Mouse (Mus musculus) right cerebral cortex, postnatal 4 days (tissue): ENCODE measurements around the gene Unc79.
A peak's percentile ranks its signal among the peaks of the same experiment; 100 is the strongest.

Experiments used
- DNase-seq: peaks from one replicate; pipeline ENCODE4 v3.0.0-alpha.2; 2022

Gene Unc79

GRCm38 (mm10) chr12:103211078-103211477 lies 262.4 kb downstream of the Unc79 start:
- DNase-seq = no peak

DNA sequence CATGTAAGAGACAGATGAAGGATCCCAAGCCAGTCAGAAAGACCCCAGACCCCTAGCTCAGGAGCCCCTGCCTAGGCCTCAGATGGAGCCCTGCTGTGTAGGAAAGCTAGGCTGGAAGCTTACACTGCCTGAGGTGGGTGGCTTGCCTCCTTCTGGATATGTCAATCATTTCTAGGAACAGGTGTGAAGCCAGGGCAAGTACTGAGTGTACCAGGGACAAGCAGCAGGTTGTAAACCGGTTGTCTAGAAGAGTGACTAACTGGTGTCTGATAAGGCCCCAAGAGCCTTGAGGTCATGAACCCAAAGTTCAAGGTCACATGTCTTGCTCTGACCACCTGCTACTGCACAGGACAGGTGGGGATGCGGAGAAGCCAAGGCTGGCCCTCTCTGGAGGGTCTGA lies 264.9 kb downstream of the Unc79 start:
- DNase-seq = no peak

DNA sequence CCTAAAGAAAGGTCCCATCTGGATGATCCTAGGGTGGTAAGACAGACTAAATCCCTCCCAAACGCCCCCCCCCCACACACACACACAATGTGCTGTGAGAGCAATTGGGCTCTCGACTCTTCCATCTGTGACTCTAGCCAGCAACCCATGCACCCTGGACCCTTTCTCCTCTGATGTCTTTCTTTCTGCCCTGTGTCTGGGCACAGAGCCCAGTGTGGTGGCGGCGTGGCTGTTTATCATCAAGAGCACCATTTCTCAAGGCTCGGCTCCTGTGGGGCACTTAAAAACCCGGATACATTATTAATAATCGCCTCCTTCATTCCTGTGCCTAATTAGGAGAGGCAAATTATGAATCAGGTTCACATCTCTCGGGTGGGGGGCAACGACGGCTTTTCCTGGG lies 265.6 kb downstream of the Unc79 start:
- peak; percentile 36 for DNase-seq

DNA sequence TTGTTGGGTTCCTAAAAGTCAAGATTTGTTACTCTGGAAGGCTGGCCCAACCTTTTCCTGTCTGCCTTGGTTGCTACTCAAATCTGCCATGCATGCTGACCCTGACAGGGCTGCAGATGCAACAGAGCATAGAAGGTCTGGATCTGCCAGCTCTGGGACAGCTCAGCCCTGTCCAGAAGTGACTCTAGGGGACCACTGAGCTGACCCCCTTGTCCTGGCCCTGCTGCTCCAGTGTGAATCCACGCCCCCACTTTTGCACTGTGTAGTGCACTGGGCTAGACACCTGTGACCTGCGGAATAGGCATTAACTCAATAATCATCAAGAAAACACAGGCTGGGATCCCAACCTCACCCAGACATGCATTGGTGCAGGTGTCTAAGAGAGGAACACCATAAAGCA lies 266.1 kb downstream of the Unc79 start:
- no peak for DNase-seq

DNA sequence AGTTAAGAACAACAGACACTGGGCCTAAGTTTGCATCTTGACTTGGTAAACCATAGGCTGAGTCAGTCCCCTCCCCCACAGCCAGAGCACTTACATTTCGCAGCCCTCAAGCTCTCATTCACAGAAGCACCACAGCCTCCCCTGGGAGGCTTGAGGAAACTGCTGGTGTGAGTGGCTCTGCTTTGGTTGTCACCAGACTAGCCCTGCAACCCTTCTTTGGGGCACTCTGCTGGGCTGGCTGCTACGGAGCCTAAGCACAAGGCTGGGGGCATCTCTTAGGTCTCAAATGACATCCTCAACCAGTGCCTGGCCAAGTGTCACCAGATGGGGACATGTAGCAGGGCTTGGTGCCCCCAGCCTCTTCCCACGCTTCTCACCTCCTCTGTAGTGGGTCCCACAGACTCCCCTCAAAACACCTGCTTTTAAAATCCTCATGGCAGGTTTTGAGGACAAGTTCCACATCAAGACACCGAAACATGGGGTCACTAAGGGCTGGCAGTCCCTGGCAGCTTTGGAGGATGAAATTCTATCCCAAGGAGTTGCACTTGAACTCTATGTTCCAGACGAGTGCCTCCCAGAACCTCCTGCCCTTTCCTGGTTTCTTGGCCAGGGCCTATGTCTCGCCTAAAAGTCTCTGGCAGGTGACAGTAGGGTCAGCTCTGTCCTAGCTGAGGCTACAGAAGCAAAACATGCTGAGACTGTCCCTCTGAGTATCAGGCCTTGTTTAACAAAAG lies 267.4 kb downstream of the Unc79 start:
- DNase-seq = no peak

DNA sequence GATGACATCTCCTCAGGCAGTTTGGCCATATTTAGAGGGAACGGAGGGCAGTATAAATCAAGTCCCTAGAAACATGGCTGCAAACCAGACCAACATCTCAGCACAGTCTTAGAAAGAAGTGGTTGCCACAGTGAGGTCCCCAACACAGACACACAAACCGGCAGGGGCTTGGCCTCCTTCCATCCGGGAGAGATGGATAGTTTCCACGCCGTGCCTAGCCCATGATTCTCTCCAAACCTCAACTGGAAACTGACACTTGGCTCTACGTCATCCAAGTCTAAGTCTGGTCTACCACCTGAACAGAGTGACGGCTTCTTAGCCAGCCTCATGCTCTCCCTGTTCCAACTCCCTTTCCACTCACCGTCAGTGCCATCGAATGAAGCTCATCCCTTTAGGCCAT lies 275.0 kb downstream of the Unc79 start:
- no peak for DNase-seq

- DNase-seq = no peak
Measured at GRCm38 (mm10) chr12:103226121-103226520, 277.5 kb downstream of the Unc79 start.

DNA sequence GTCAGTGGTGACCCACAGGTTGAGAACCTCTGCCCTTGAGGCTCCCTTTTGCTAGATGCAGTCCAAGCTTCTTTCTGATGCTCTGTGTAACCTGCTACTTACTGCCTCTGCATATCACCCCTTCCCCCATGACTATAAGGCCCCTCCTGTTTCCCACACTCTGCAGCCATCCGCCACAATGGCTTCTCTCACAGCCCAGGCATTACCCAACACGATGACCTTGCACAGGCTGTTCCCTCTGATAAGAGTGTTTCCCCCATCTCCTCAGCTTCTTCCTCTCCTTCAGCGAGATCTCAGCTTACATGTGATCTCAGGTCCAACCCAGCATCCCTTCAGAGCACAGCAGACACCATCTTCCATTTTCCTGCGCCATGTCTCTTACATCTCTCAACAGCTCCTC lies 280.4 kb downstream of the Unc79 start:
- DNase-seq = no peak
